Mouse (Mus musculus) liver, embryonic 11.5 days (tissue): ENCODE data around the gene Zbtb11. TPM values are rescaled to one million over a fixed set of nuclear protein-coding genes. Genes with fewer than 3 reads are reported as not detected.
"Not testable (repeated sequence)": the region's sequence is repeated elsewhere in the genome, so short reads cannot be mapped to it uniquely, and the experiment has no call there.

ENCODE experiments used
- ATAC-seq: fragments of 200-750 bp; cut with Nextera tagmentation; replicated peaks from 2 replicates; pipeline ENCODE4 v1.8.0; 2017; ENCODE audit warnings: moderate number of reproducible peaks, mild to moderate bottlenecking, moderate TSS enrichment, moderate library complexity; ENCODE audit not compliant: low FRiP score
- DNase-seq: peaks from one replicate; pipeline ENCODE4 v3.0.0-alpha.2; 2017; ENCODE audit warnings: low spot score
- H3K27ac ChIP-seq: fragments of 300-500 bp; sonication (generic); 2 replicates; pipeline ENCODE4 v1.5.1; 2014; ENCODE audit warnings: mild to moderate bottlenecking, low read depth, low read length, control low read depth
- H3K27me3 ChIP-seq: fragments of 300-500 bp; sonication (generic); replicated peaks from 2 replicates; pipeline ENCODE4 v1.6.1; 2014; ENCODE audit warnings: low read length, mixed read lengths; ENCODE audit not compliant: control insufficient read depth, insufficient read depth
- H3K36me3 ChIP-seq: fragments of 300-500 bp; sonication (generic); 2 replicates; pipeline ENCODE4 v1.6.1; 2014; ENCODE audit warnings: mild to moderate bottlenecking, low read length, moderate library complexity, mixed read lengths; ENCODE audit not compliant: control insufficient read depth, insufficient read depth
- H3K4me1 ChIP-seq: fragments of 300-500 bp; sonication (generic); replicated peaks from 2 replicates; pipeline ENCODE4 v1.6.1; 2014; ENCODE audit warnings: low read length, mixed read lengths; ENCODE audit not compliant: control insufficient read depth, insufficient read depth
- H3K4me2 ChIP-seq: fragments of 300-500 bp; sonication (generic); 2 replicates; pipeline ENCODE4 v1.6.1; 2014; ENCODE audit warnings: mild to moderate bottlenecking, control low read depth, moderate library complexity
- H3K4me3 ChIP-seq: fragments of 300-500 bp; sonication (generic); 2 replicates; pipeline ENCODE4 v1.5.1; 2014; ENCODE audit warnings: low read depth, low read length, control low read depth
- H3K9ac ChIP-seq: fragments of 300-500 bp; sonication (generic); 2 replicates; pipeline ENCODE4 v1.6.1; 2014; ENCODE audit warnings: low read depth, low read length, control low read depth
- H3K9me3 ChIP-seq: fragments of 300-500 bp; sonication (generic); 2 replicates; pipeline ENCODE4 v1.6.1; 2016; ENCODE audit warnings: low read length, inconsistent platforms, mixed read lengths; ENCODE audit not compliant: control insufficient read depth
- WGBS: fragments of 180-500 bp; shearing (Covaris S2); extraction: QIAGEN DNeasy Blood & Tissue Kit; methylation state at CpG from one replicate; pipeline ENCODE4 v1.1.7; 2014; 5-methylcytosine and 5-hydroxymethylcytosine counted together
- polyA plus RNA-seq: library from polyadenylated mRNA; unstranded; fragments of >200 nt; fragmentation: Nextera tagmentation; extraction: Ambion mirVana; gene quantifications from 2 replicates; pipeline ENCODE4 v1.2.1, GENCODE M21; 2014

The Zbtb11 gene
- polyA plus RNA-seq, 1 experiment from 2014 or later, result 21.7 TPM

DNA sequence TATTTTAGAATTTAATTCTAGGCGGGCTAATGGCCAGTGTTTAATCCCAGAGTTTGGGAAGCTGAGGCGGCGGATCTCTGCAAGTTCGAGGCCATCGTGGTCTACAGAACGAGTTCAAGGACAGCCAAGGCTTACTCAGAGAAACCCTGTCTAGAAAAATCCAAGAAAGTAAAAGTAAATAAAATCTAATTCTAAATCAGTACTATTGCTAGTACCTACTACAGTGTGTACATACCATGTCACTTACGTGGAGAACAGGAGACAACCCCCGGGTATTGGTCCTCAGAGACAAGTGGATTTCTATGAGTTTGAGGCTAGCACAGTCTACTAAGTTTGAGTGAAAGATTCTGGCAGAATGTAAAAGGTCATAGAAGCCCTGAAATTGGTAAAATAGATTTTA lies 64.4 kb downstream of the Zbtb11 start:
- ATAC-seq (no peak), DNase-seq (no peak)
- Histone ChIP-seq H3K4me3 (peak overlapping the region; percentile 96), H3K9ac (peak overlapping the region; percentile 94), H3K27ac (peak overlapping the region; percentile 93), H3K27me3 (no peaks in the 10 kb centered on the region), H3K36me3 (peaks cover 7% of the 10 kb centered on the region; the same call in 1 of the 2 replicates), H3K4me1 (peaks cover 7% of the 10 kb centered on the region; the same call in 1 of the 2 replicates), H3K9me3 (no peaks in the 10 kb centered on the region), H3K4me2 (peak overlapping the region; percentile 77)
- WGBS, result 28% methylated on average over 8 of the region's 8 CpGs

DNA sequence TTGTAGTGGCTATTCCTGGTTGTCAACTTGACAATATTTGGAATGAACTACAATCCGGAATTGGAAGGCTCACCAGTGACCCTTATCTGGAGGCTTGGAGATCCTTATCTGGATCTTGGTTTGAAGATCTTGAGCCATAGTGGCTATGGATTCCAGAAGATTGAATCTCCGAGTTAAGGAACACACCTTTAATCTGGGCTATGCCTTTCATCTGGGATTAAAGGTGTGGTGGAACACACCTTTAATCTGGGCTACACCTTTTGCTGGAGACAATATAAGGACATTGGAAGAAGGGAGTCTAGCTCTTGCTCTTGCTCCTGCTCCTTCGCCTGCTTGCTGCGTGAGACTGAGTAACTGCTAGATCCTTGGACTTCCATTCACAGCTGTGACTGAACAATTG lies 74.4 kb downstream of the Zbtb11 start, which contains the start of gene Senp7:
Gene Senp7, plus strand, starts transcription at position 301 of the 400 bp plus-strand sequence.
- no CpG with 5 or more reads among the region's 4 CpGs for WGBS
- H3K4me1 ChIP-seq, H3K27me3 ChIP-seq, H3K4me2 ChIP-seq, H3K9me3 ChIP-seq, H3K27ac ChIP-seq, ATAC-seq, H3K9ac ChIP-seq, DNase-seq, H3K36me3 ChIP-seq, H3K4me3 ChIP-seq: not testable (repeated sequence)

DNA sequence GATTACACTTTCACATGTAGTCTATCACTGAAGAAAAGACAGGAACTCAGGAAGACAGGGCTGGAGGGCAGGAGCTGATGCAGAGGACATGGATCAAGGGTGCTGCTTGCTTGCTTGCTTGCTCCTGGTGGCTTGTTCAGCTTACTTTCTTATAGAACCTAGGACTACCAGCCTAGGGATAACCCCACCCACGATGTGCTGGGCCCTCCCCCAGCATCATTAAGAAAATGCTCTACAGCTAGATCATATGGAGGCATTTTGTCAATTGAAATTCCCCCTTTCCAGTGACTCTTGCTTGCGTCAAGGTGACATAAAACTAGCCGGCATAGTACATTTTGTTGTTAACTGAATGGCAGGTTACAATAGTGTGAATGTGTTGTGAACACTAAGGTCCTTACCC lies 82.2 kb downstream of the Zbtb11 start:
- DNase-seq, result no peak
- no peak overlapping the region for H3K4me3 ChIP-seq
- no peaks in the 10 kb centered on the region for H3K36me3 ChIP-seq
- 83% methylated on average over 3 of the region's 3 CpGs for WGBS
- no peak for ATAC-seq
- H3K4me1 ChIP-seq, result no peaks in the 10 kb centered on the region
- no peaks in the 10 kb centered on the region for H3K9me3 ChIP-seq
- H3K4me2 ChIP-seq, result no peak overlapping the region
- no peak overlapping the region for H3K27ac ChIP-seq
- H3K9ac ChIP-seq, result no peak overlapping the region
- no peaks in the 10 kb centered on the region for H3K27me3 ChIP-seq

DNA sequence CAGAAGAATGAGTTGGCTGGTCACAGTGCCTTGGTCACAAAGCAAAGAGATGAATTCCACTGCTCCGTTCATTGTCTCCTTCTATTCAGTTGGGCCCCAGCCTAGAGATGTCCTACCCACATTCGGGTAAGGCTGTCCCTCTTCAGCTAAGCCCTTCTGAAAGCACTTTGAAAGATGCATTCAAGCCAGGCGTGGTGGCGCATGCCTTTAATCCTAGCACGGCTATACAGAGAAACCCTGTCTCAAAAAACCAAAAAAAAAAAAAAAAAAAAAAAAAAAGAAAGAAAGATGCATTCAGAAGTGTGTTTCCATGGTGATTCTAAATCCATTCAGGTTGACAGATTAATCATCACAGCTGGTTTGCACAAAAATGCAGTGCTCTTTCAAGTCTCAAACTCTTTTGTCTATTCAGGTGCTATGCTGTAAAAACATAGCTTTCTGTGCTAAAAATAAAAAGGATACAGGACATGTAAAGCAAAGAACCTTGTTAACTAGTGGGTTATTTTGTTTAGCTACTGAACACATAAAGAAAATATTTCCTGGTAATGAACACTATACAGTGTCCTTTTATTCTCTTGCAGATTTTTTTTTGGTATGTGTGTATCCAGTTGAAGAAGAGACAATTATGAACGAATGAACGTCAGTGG lies 83.4 kb downstream of the Zbtb11 start:
- DNase-seq (no peak), ATAC-seq (no peak)
- Histone ChIP-seq H3K4me3 (no peak overlapping the region), H3K27ac (no peak overlapping the region), H3K4me1 (no peaks in the 10 kb centered on the region), H3K4me2 (no peak overlapping the region), H3K9me3 (no peaks in the 10 kb centered on the region), H3K9ac (no peak overlapping the region), H3K27me3 (no peaks in the 10 kb centered on the region), H3K36me3 (no peaks in the 10 kb centered on the region)
- 82% methylated on average over 7 of the region's 7 CpGs for WGBS

DNA sequence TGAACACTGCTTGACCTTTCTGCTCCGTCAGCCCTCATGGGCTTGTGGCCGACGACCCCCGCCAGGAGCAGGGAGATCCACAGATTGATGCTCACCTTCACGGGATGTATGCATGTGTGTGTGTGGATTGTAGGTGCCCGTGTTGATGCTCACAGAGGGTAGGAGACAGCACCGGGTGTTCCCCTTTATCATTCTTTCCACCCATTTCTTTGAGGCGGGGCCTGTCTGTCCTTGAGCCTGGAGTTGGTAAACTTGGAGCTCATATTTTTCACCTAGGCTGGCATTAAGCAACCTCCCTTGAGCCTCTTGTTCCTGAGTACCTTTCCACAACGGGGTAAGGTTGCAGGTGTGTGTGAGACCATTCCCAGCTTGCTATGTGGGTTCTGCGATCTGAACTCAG lies 84.5 kb downstream of the Zbtb11 start:
- Histone ChIP-seq H3K36me3 (no peaks in the 10 kb centered on the region), H3K4me2 (no peak overlapping the region), H3K27ac (no peak overlapping the region), H3K9me3 (no peaks in the 10 kb centered on the region), H3K4me1 (no peaks in the 10 kb centered on the region), H3K27me3 (no peaks in the 10 kb centered on the region), H3K4me3 (no peak overlapping the region), H3K9ac (no peak overlapping the region)
- no peak for ATAC-seq
- DNase-seq, result no peak
- 75% methylated on average over 10 of the region's 10 CpGs for WGBS

Other genes starting within 250 kb of the Zbtb11 start
- 4.5 and 4.6 TPM in 2 replicates for gene Nfkbiz, start 135.0 kb upstream of the Zbtb11 start, polyA plus RNA-seq
- 0.73 and 0.93 TPM in 2 replicates for gene Nxpe3, start 78.6 kb upstream of the Zbtb11 start, polyA plus RNA-seq
- gene Cep97, start 39.0 kb upstream of the Zbtb11 start, polyA plus RNA-seq, result 8.9 and 9.3 TPM in 2 replicates
- 847 and 912 TPM in 2 replicates for gene Rpl24, start 7.6 kb upstream of the Zbtb11 start, polyA plus RNA-seq
- 195 and 210 TPM in 2 replicates for gene Pcnp, start 55.9 kb downstream of the Zbtb11 start, polyA plus RNA-seq
- 38.5 and 41.8 TPM in 2 replicates for gene Trmt10c, start 63.9 kb downstream of the Zbtb11 start, polyA plus RNA-seq
- 24.1 and 29.2 TPM in 2 replicates for gene Senp7, start 74.5 kb downstream of the Zbtb11 start, polyA plus RNA-seq
- gene Impg2, start 230.4 kb downstream of the Zbtb11 start, polyA plus RNA-seq, result 0.12 and 0.16 TPM in 2 replicates